Mouse (Mus musculus): ENCODE measurements around the gene Pilra. TPM values are rescaled to one million over a fixed set of nuclear protein-coding genes. Genes with fewer than 3 reads are reported as not detected.

Gene Pilra
- total and polyA plus RNA-seq, 3 experiments, result 0.89 to 1.5 TPM; not detected in 1

DNA sequence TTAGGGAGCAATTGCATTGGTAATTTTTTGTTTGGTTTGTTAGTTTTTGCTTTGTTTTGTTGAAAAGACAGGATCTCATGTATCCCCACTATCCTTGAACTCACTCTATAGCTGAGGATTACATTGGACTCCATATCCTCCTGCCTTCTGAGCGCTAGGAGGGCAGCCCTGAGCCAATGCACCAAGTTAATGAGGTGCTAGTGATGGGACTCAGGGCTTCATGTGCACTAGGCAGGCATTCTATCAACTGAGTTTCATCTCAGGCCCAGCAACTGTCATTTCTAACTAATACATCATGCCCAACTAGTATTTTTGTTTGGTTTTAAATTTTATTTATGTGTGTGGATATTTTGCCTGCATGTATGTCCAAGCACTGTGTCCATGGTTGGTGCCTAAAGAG, 29.9 kb downstream of the Pilra start:
- no peak for DNase-seq (ENCODE audit: low read depth, low spot score)
- no peaks in the 10 kb centered on the region for H3K79me2 ChIP-seq (ENCODE audit: control insufficient read depth, insufficient read depth, low read length, poor library complexity)

DNA sequence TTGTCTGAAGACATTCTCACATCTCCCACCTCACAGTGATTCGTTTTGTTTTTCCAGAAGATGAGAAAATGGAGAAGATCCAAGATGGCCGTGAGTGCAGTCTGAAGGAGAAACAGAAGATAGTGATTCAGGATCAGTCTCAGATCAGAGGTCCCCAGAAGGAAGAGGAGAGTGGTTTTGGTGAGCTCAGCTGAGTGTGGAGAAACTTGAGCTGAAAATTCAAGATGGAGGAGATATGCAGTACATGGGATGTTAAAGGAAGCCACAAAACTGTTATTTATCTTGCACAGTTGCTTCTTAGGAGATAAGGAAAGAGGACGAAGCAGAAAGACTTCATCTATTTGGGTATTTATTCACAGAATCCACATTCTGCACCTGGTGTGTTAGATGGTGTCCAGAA, 35.2 kb downstream of the Pilra start:
- Histone ChIP-seq H3K79me2 (ENCODE audit: control insufficient read depth, insufficient read depth, low read length, poor library complexity) (no peaks in the 10 kb centered on the region), H3K4me1 (ENCODE audit: control insufficient read depth in 1 of 2, insufficient read depth in 2 of 2, low read length in 2 of 2) (peaks cover 9 to 14% of the 10 kb centered on the region in 2 experiments), H3K4me3 (ENCODE audit: control insufficient read depth in 1 of 2, insufficient read depth in 1 of 2, low read depth in 2 of 2, low read length in 2 of 2) (no peak overlapping the region), H3K9me3 (replicated peaks; ENCODE audit: insufficient read depth, low read length) (no peaks in the 10 kb centered on the region), H3K9ac (ENCODE audit: control insufficient read depth, low read depth, low read length, poor library complexity, severe bottlenecking) (no peak overlapping the region), H3K27ac (ENCODE audit: control insufficient read depth, low read depth, low read length) (peak overlapping the region; percentile 44), H3K36me3 (ENCODE audit: control insufficient read depth in 1 of 2, insufficient read depth in 2 of 2, low read length in 2 of 2) (peaks cover 0 to 16% of the 10 kb centered on the region in 2 experiments; a peak in 2 of 4 replicates), H3K27me3 (ENCODE audit: control insufficient read depth in 1 of 2, insufficient read depth in 2 of 2, low read length in 2 of 2) (no peaks in the 10 kb centered on the region)
- peak; percentile 63 for DNase-seq (ENCODE audit: low read depth, low spot score)
- no peak for TF ChIP-seq JUND (IDR thresholded peaks at IDR 0.05; ENCODE audit: low read depth, low read length)
- no peak for TF ChIP-seq MYC (IDR thresholded peaks at IDR 0.05; ENCODE audit: low read depth, low read length)
- TF ChIP-seq BHLHE40 (IDR thresholded peaks at IDR 0.05; ENCODE audit: borderline replicate concordance, low read depth, low read length), result no peak
- no peak for TF ChIP-seq SMC3 (IDR thresholded peaks at IDR 0.05; ENCODE audit: low read depth, low read length)
- TF ChIP-seq RAD21 (IDR thresholded peaks at IDR 0.05; ENCODE audit: low read depth, low read length), result no peak
- peak; percentile 89 for TF ChIP-seq GATA1 (IDR thresholded peaks at IDR 0.05; ENCODE audit: low read depth, low read length)
- no peak for TF ChIP-seq CTCF (IDR thresholded peaks at IDR 0.05 in 2 of 3, conservative IDR thresholded peaks at IDR 0.05 in 1 of 3; ENCODE audit: control insufficient read depth in 1 of 3, insufficient read depth in 1 of 3, low read depth in 2 of 3, low read length in 3 of 3, poor library complexity in 1 of 3, severe bottlenecking in 1 of 3)
- TF ChIP-seq UBTF (IDR thresholded peaks at IDR 0.05; ENCODE audit: borderline replicate concordance, insufficient read depth, low read depth, low read length), result no peak
- no peak for TF ChIP-seq TAL1 (IDR thresholded peaks at IDR 0.05; ENCODE audit: low read length)
- peak; percentile 20; the same call in 1 of the 2 replicates for TF ChIP-seq SIN3A (IDR thresholded peaks at IDR 0.05; ENCODE audit: low read length)
- peak; percentile 83 for TF ChIP-seq ETS1 (IDR thresholded peaks at IDR 0.05; ENCODE audit: low read depth, low read length)
- TF ChIP-seq ZC3H11A (IDR thresholded peaks at IDR 0.05; ENCODE audit: low read depth, low read length), result no peak
- peak; percentile 31; the same call in 1 of the 2 replicates for TF ChIP-seq RCOR1 (IDR thresholded peaks at IDR 0.05; ENCODE audit: low read depth, low read length)
- TF ChIP-seq EP300 (IDR thresholded peaks at IDR 0.05; ENCODE audit: low read depth in 1 of 2, low read length in 2 of 2), result peak; percentile 60 to 83
- TF ChIP-seq USF2 (IDR thresholded peaks at IDR 0.05; ENCODE audit: borderline replicate concordance in 1 of 2, insufficient read depth in 1 of 2, low read depth in 1 of 2, low read length in 2 of 2), result no peak
- no peak for TF ChIP-seq E2F4 (IDR thresholded peaks at IDR 0.05; ENCODE audit: borderline replicate concordance, low read depth, low read length)
- no peak for TF ChIP-seq ZKSCAN1 (IDR thresholded peaks at IDR 0.05; ENCODE audit: low read depth, low read length)
- TF ChIP-seq HCFC1 (IDR thresholded peaks at IDR 0.05; ENCODE audit: low read depth, low read length), result no peak
- peak; percentile 74 for TF ChIP-seq TCF12 (IDR thresholded peaks at IDR 0.05; ENCODE audit: low read depth, low read length)
- no peak for TF ChIP-seq POLR2AphosphoS5 (IDR thresholded peaks at IDR 0.05; ENCODE audit: borderline replicate concordance, low read depth, low read length)

More for the DNA sequence above, 29.9 kb downstream of the Pilra start:
- Histone ChIP-seq H3K27ac (ENCODE audit: control insufficient read depth, low read depth, low read length) (no peak overlapping the region), H3K9ac (ENCODE audit: control insufficient read depth, low read depth, low read length, poor library complexity, severe bottlenecking) (no peak overlapping the region), H3K4me3 (ENCODE audit: control insufficient read depth in 1 of 2, insufficient read depth in 1 of 2, low read depth in 2 of 2, low read length in 2 of 2) (no peak overlapping the region), H3K27me3 (ENCODE audit: control insufficient read depth in 1 of 2, insufficient read depth in 2 of 2, low read length in 2 of 2) (no peaks in the 10 kb centered on the region), H3K36me3 (ENCODE audit: control insufficient read depth in 1 of 2, insufficient read depth in 2 of 2, low read length in 2 of 2) (peaks cover 0 to 2% of the 10 kb centered on the region in 2 experiments; a peak in 2 of 4 replicates), H3K4me1 (ENCODE audit: control insufficient read depth in 1 of 2, insufficient read depth in 2 of 2, low read length in 2 of 2) (peaks cover 0 to 2% of the 10 kb centered on the region in 2 experiments; a peak in 1 of 4 replicates), H3K9me3 (replicated peaks; ENCODE audit: insufficient read depth, low read length) (no peaks in the 10 kb centered on the region)
- TF ChIP-seq CHD1 (IDR thresholded peaks at IDR 0.05; ENCODE audit: low read depth, low read length), result no peak
- TF ChIP-seq EP300 (IDR thresholded peaks at IDR 0.05; ENCODE audit: low read depth in 1 of 2, low read length in 2 of 2), result no peak
- no peak for TF ChIP-seq TAL1 (IDR thresholded peaks at IDR 0.05; ENCODE audit: low read length)
- no peak for TF ChIP-seq NELFE (IDR thresholded peaks at IDR 0.05; ENCODE audit: low read depth, low read length)
- TF ChIP-seq TCF12 (IDR thresholded peaks at IDR 0.05; ENCODE audit: low read depth, low read length), result no peak
- no peak for TF ChIP-seq MAX (IDR thresholded peaks at IDR 0.05; ENCODE audit: low read length)
- no peak for TF ChIP-seq SMC3 (IDR thresholded peaks at IDR 0.05; ENCODE audit: low read depth, low read length)
- TF ChIP-seq NRF1 (IDR thresholded peaks at IDR 0.05; ENCODE audit: insufficient read depth, low read depth, low read length, poor library complexity, severe bottlenecking), result no peak
- TF ChIP-seq GATA1 (IDR thresholded peaks at IDR 0.05; ENCODE audit: low read depth, low read length), result no peak
- TF ChIP-seq MAFK (IDR thresholded peaks at IDR 0.05; ENCODE audit: borderline replicate concordance, low read depth, low read length), result no peak
- no peak for TF ChIP-seq ZMIZ1 (IDR thresholded peaks at IDR 0.05; ENCODE audit: low read depth, low read length)
- TF ChIP-seq MXI1 (IDR thresholded peaks at IDR 0.05; ENCODE audit: low read depth, low read length), result no peak
- no peak for TF ChIP-seq HCFC1 (IDR thresholded peaks at IDR 0.05; ENCODE audit: low read depth, low read length)
- TF ChIP-seq E2F4 (IDR thresholded peaks at IDR 0.05; ENCODE audit: borderline replicate concordance, low read depth, low read length), result no peak
- TF ChIP-seq UBTF (IDR thresholded peaks at IDR 0.05; ENCODE audit: borderline replicate concordance, insufficient read depth, low read depth, low read length), result no peak
- no peak for TF ChIP-seq MEF2A (IDR thresholded peaks at IDR 0.05; ENCODE audit: extremely low read depth, insufficient replicate concordance, low read depth, low read length, poor library complexity, severe bottlenecking)

All from MEL (cell line).